Mouse (Mus musculus): ENCODE measurements at regions not wholly inside any gene's neighbourhood (a gene's known extent, or its start where the extent isn't known, plus 50 kb on each side); places are given as distances from the start of the nearest gene placed in this dataset.
A peak's percentile ranks its signal among the peaks of the same experiment; 100 is the strongest.

DNA sequence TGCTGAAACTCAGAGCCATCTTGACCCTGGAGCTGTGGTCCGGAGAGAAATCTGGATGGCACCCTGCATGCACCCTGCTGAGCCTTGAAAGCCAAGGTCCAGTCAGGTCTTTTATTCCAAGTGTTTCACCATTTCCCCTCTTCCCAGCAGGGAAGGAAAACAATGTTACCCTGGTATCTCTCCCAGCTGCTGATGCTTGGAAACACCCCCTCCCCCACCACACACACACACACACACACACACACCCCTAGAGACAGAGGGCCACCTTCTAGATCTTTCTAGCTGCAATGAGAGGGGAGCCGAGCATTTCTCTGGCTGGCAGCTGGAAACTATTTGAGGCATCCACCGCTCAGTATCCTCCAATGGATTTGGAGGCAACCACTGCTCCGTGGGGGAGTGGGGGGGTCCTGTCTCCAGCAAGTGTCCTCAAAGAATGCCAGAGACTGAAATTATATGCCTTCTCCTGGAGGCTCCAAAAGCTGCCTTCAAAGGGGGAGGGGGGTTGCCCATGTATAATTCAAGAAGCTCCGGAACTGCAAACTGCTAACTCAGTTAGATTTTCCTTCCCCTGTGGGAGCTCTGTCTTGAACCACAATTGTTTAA, 87.2 kb upstream of the Med13l start:
- no peak for ATAC-seq (ENCODE audit: insufficient read depth, low FRiP score, low read depth)
- 43% methylated on average over 5 of the region's 5 CpGs for WGBS
- H3K27ac ChIP-seq = no peak overlapping the region
- H3K4me1 ChIP-seq = peaks cover 10% of the 10 kb centered on the region
- H3K27me3 ChIP-seq (replicated peaks) = no peaks in the 10 kb centered on the region
- H3K9ac ChIP-seq = no peak overlapping the region
- H3K4me2 ChIP-seq = no peak overlapping the region
- no peak overlapping the region for H3K4me3 ChIP-seq (replicated peaks)
- no peaks in the 10 kb centered on the region for H3K9me3 ChIP-seq
- H3K36me3 ChIP-seq = no peaks in the 10 kb centered on the region

GRCm38 (mm10) chr5:118476597-118476996, 83.9 kb upstream of the Med13l start:
- no peaks in the 10 kb centered on the region for H3K27me3 ChIP-seq (replicated peaks)
- no peaks in the 10 kb centered on the region for H3K36me3 ChIP-seq
- 77% methylated on average over 5 of the region's 5 CpGs for WGBS
- no peak overlapping the region for H3K4me3 ChIP-seq (replicated peaks)
- H3K27ac ChIP-seq = no peak overlapping the region
- H3K4me2 ChIP-seq = no peak overlapping the region
- peaks cover 13% of the 10 kb centered on the region for H3K4me1 ChIP-seq
- H3K9ac ChIP-seq = no peak overlapping the region
- no peak for ATAC-seq (ENCODE audit: insufficient read depth, low FRiP score, low read depth)
- H3K9me3 ChIP-seq = no peaks in the 10 kb centered on the region

DNA sequence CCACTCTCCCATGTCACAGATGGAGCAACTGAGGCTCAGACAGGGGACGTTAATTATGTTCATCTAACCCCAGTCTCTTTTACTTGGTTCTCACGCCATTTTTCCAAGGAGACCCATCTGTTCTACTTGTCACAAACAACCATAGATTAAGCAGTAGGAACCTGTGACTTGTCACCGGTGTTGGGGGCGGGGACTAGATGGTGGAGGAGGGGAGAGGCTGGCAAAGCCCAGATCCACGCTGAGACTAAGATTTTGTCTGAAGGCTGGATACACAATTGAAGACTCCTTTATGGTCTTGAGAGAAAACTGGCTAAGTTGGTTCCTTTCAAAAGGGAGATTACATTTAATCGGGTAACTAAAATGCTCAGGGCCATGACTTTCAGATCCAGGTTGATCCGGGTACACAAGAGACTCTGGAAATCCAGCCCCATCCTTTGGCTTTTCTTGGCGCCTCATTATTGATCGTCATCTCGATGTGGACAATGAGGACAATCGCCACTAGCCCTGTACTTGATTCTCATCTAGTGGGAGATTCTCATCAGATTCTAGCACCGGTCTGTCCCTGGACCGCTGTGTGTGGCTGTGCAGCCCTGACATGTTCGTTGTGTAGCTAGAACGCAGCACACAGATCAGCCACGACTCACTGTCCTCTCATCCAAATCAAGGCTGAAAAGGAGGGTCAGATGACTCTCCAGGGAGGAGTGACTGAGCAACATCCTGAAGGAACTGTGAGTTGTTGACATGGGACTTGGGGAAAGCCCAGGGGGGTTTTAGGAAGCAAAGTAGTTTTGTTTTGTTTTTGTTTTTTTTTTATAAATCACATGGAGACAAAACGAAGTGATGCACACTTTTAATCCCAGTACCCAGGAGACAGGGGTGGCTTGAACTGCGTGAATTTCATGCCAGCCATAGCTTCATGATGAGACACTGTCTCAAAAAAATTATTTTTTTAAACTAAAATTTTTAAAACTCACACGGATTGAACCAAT, 83.1 kb upstream of the Med13l start:
- Histone ChIP-seq H3K9ac (no peak overlapping the region), H3K4me3 (replicated peaks) (peak overlapping the region; percentile 18; the same call in 1 of the 2 replicates), H3K4me1 (peaks cover 13% of the 10 kb centered on the region), H3K36me3 (no peaks in the 10 kb centered on the region), H3K9me3 (no peaks in the 10 kb centered on the region), H3K27ac (no peak overlapping the region), H3K27me3 (replicated peaks) (no peaks in the 10 kb centered on the region), H3K4me2 (peak overlapping the region; percentile 51)
- no peak for ATAC-seq (ENCODE audit: insufficient read depth, low FRiP score, low read depth)
- WGBS = 57% methylated on average over 19 of the region's 19 CpGs

- WGBS = 12% methylated on average over 15 of the region's 15 CpGs
- Histone ChIP-seq H3K4me3 (replicated peaks) (peak overlapping the region; percentile 18; the same call in 1 of the 2 replicates), H3K27ac (peak overlapping the region; percentile 23; the same call in 1 of the 2 replicates), H3K9ac (no peak overlapping the region), H3K4me1 (0 out of 2 replicates have a peak, but pooled peaks cover 8% of the 10 kb centered on the region), H3K9me3 (no peaks in the 10 kb centered on the region), H3K27me3 (replicated peaks) (no peaks in the 10 kb centered on the region), H3K36me3 (no peaks in the 10 kb centered on the region), H3K4me2 (peak overlapping the region; percentile 51)
- ATAC-seq (ENCODE audit: insufficient read depth, low FRiP score, low read depth) = peak; percentile 65; the same call in 1 of the 2 replicates
Measured at GRCm38 (mm10) chr5:118478120-118478768, 82.2 kb upstream of the Med13l start.

DNA sequence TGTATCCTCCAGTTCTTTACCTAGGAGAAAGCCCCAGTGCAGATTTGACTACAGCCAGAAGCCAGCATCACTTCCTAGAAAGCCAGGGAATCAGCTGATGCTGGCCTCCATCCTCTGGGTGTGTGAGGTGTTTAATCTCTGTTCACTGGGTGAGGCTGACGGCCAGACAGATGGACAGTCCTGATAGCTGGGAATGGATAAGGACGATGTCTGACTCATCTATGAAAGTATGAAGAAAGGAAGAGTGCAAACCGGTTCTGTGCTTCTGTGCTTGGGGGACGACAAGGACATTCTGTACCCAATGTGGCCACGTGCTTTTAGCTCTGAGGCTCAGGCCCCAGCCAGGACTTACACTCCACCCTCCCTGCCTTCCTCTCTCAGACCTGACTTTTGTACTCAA, 80.5 kb upstream of the Med13l start:
- Histone ChIP-seq H3K4me1 (peaks cover 11% of the 10 kb centered on the region), H3K9ac (no peak overlapping the region), H3K27me3 (replicated peaks) (no peaks in the 10 kb centered on the region), H3K4me3 (replicated peaks) (no peak overlapping the region), H3K36me3 (no peaks in the 10 kb centered on the region), H3K9me3 (no peaks in the 10 kb centered on the region), H3K27ac (no peak overlapping the region), H3K4me2 (no peak overlapping the region)
- 58% methylated on average over 5 of the region's 5 CpGs for WGBS
- ATAC-seq (ENCODE audit: insufficient read depth, low FRiP score, low read depth) = peak; percentile 77

- Histone ChIP-seq H3K4me3 (replicated peaks) (no peak overlapping the region), H3K4me1 (peaks cover 8% of the 10 kb centered on the region), H3K36me3 (no peaks in the 10 kb centered on the region), H3K27me3 (replicated peaks) (no peaks in the 10 kb centered on the region), H3K9me3 (no peaks in the 10 kb centered on the region), H3K4me2 (no peak overlapping the region), H3K27ac (no peak overlapping the region), H3K9ac (no peak overlapping the region)
- WGBS = 65% methylated on average over 10 of the region's 10 CpGs
- no peak for ATAC-seq (ENCODE audit: insufficient read depth, low FRiP score, low read depth)
Measured at GRCm38 (mm10) chr5:118480965-118481793, 79.3 kb upstream of the Med13l start.

- no peak for ATAC-seq (ENCODE audit: insufficient read depth, low FRiP score, low read depth)
- H3K9me3 ChIP-seq = no peaks in the 10 kb centered on the region
- no peak overlapping the region for H3K27ac ChIP-seq
- no peaks in the 10 kb centered on the region for H3K27me3 ChIP-seq (replicated peaks)
- H3K36me3 ChIP-seq = no peaks in the 10 kb centered on the region
- no peak overlapping the region for H3K9ac ChIP-seq
- peaks cover 7% of the 10 kb centered on the region for H3K4me1 ChIP-seq
- H3K4me3 ChIP-seq (replicated peaks) = no peak overlapping the region
- H3K4me2 ChIP-seq = no peak overlapping the region
Measured at GRCm38 (mm10) chr5:118481794-118482049, 78.8 kb upstream of the Med13l start.

DNA sequence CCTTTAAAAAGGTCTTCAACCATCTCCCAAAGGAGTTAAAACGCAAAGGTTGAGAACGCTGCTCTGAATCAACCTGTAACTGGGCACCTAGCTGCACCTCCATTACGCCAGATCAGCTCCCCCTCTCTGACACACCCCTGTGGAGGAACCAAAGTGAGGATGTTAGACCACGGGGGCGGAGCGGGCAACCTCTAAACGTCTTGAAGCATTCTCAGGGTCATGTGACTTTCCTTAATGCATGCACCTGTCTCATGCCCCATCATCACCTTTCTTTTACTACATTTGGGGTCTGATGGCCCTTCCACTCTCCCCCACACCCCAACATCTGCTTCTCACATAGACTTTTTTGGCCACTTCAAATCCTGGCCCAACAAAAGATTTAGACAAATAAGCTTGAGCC, 77.9 kb upstream of the Med13l start:
- H3K36me3 ChIP-seq = no peaks in the 10 kb centered on the region

GRCm38 (mm10) chr5:118483001-118483400, 77.5 kb upstream of the Med13l start:
- no peaks in the 10 kb centered on the region for H3K27me3 ChIP-seq (replicated peaks)
- no peak overlapping the region for H3K4me3 ChIP-seq (replicated peaks)
- peaks cover 7% of the 10 kb centered on the region for H3K4me1 ChIP-seq
- H3K36me3 ChIP-seq = no peaks in the 10 kb centered on the region
- no peaks in the 10 kb centered on the region for H3K9me3 ChIP-seq
- H3K9ac ChIP-seq = no peak overlapping the region
- H3K4me2 ChIP-seq = peak overlapping the region; percentile 14; the same call in 1 of the 2 replicates
- peak overlapping the region; percentile 12; the same call in 1 of the 2 replicates for H3K27ac ChIP-seq
- no peak for ATAC-seq (ENCODE audit: insufficient read depth, low FRiP score, low read depth)
- WGBS = 8% methylated on average over 7 of the region's 7 CpGs

More for the DNA sequence above, 77.9 kb upstream of the Med13l start:
- no peaks in the 10 kb centered on the region for H3K27me3 ChIP-seq (replicated peaks)
- no peak overlapping the region for H3K27ac ChIP-seq
- peaks cover 7% of the 10 kb centered on the region for H3K4me1 ChIP-seq
- WGBS = 38% methylated on average over 7 of the region's 7 CpGs
- no peaks in the 10 kb centered on the region for H3K9me3 ChIP-seq
- H3K4me2 ChIP-seq = no peak overlapping the region
- H3K9ac ChIP-seq = no peak overlapping the region
- no peak overlapping the region for H3K4me3 ChIP-seq (replicated peaks)
- no peak for ATAC-seq (ENCODE audit: insufficient read depth, low FRiP score, low read depth)

GRCm38 (mm10) chr5:118483532-118483931, 76.9 kb upstream of the Med13l start:
- H3K27me3 ChIP-seq (replicated peaks) = no peaks in the 10 kb centered on the region
- peak overlapping the region; percentile 14; the same call in 1 of the 2 replicates for H3K4me2 ChIP-seq
- H3K9me3 ChIP-seq = no peaks in the 10 kb centered on the region
- H3K36me3 ChIP-seq = no peaks in the 10 kb centered on the region
- peak overlapping the region; percentile 12; the same call in 1 of the 2 replicates for H3K27ac ChIP-seq
- WGBS = 17% methylated on average over 8 of the region's 8 CpGs
- ATAC-seq (ENCODE audit: insufficient read depth, low FRiP score, low read depth) = peak; percentile 76
- H3K9ac ChIP-seq = no peak overlapping the region
- H3K4me1 ChIP-seq = peaks cover 5% of the 10 kb centered on the region
- no peak overlapping the region for H3K4me3 ChIP-seq (replicated peaks)

DNA sequence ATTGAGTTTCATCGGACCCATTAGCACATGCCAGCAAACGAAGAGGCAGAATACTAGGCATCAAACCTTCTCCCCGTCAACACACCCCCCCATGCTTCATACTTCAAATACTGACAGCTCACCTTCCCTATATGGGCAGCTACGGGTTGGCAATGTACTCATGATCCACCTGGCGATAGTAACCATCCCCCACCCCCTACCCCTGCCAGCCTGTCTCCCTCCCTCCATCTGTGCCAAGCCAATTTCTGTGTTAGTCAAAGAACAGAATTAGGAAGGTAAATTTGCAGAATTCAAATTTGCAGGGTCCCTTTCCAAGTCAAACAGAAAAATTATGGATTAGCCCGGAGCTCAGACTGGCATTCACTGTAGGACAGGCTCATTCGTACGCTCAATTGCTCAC, 75.3 kb upstream of the Med13l start:
- H3K9ac ChIP-seq = no peak overlapping the region
- H3K27me3 ChIP-seq (replicated peaks) = no peaks in the 10 kb centered on the region
- H3K9me3 ChIP-seq = no peaks in the 10 kb centered on the region
- H3K36me3 ChIP-seq = no peaks in the 10 kb centered on the region
- no peak overlapping the region for H3K27ac ChIP-seq
- H3K4me3 ChIP-seq (replicated peaks) = no peak overlapping the region
- no peak overlapping the region for H3K4me2 ChIP-seq
- 86% methylated on average over 8 of the region's 8 CpGs for WGBS
- ATAC-seq (ENCODE audit: insufficient read depth, low FRiP score, low read depth) = no peak
- peaks cover 5% of the 10 kb centered on the region for H3K4me1 ChIP-seq
